Comparison of ENCODE assay signal across 8 mouse cellular contexts in the genomic region with DNA sequence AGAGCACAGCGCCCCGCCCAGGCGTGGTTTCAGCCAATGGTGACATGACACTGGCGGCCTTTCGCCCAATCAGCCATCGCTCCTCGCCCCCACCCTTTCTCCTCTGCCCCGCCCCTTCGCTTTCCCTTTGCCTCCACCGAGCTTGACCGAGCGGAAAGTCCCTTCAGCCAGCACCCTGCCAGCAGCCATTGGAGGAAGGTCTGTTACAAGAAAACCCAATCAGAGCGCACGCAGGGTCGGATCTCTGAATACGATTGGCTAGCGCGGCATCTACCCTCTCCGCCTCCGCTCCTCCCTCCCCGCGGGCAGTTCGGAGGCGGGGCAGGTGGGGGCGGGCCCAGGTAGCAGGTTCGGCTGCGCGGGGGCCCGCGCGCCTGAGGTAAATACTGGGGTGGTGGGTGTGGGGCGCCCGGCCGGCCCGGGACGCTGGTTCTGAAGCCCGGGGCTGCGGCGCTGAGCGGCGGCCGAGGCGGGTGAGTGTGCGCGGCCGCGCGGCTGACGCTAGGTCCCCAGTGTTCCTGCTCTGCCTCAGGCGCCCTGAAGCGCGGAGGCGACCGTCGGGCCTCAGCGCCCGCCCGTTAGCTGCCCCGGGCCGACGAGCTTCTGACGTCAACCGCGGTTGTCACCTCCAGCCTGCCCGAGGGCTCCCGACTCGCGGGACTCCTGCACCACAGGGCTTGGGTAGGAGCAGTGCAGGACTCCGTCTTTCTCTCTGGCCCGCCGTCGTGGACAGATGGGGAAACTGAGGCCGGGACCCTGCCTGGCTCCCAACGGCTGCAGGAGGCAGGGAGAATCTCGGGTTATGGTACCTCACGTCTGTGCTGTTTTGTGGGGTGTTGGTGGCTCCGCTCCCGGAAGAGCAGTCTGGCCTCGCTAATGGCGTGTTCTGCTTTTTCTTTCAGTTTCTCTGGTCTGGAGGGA. TPM values are rescaled to one million over a fixed set of nuclear protein-coding genes. Genes with fewer than 3 reads are reported as not detected.
DNase-seq lines count a peak whose midpoint lies in the region; ATAC-seq and TF ChIP-seq lines count a peak whose summit lies in the region.

A gene (plus strand): TSS at position 308 of the 921 bp plus-strand sequence.

- no peak; the same call in 1 of the 2 replicates for TF ChIP-seq CTCF in lung, postnatal 0 days (IDR thresholded peaks at IDR 0.05)

- peak within 1 kb of the TSS; percentile 78 for H3K9ac ChIP-seq in lung, postnatal 0 days (replicated peaks; ENCODE audit: low read depth)

- H3K27ac ChIP-seq in hindbrain, embryonic 10.5 days: peak within 1 kb of the TSS; percentile 91
- peak within 1 kb of the TSS; percentile 79 for H3K27ac ChIP-seq in lung, postnatal 0 days (ENCODE audit: low read length)

- H3K4me1 ChIP-seq in hindbrain, embryonic 10.5 days (replicated peaks): peaks cover 21% of the 10 kb centered on the region
- peaks cover 5% of the 10 kb centered on the region; the same call in 1 of the 2 replicates for H3K4me1 ChIP-seq in lung, postnatal 0 days (ENCODE audit: insufficient read depth, low read depth, low read length)

- WGBS in hindbrain, embryonic 10.5 days: under 1% methylated on average over 80 of the region's 80 CpGs
- WGBS in lung, postnatal 0 days: 2% methylated on average over 52 of the region's 80 CpGs

- peak; percentile 99 for DNase-seq in MN1 (ENCODE audit: low spot score)
- DNase-seq in cerebellum, adult 9-10 months: peak; percentile 100
- DNase-seq in hindbrain, embryonic 10.5 days (ENCODE audit: low spot score): peak; percentile 99
- DNase-seq in layer of hippocampus, adult 9-11 months: peak; percentile 99
- peak; percentile 100 for DNase-seq in lung, postnatal 0 days (ENCODE audit: low spot score)
- DNase-seq in ovary, postnatal 14 days (ENCODE audit: low spot score): peak; percentile 94
- DNase-seq in thymus, postnatal 14 days: peak; percentile 99

- peak within 1 kb of the TSS; percentile 79 for H3K4me3 ChIP-seq in hindbrain, embryonic 10.5 days
- peak within 1 kb of the TSS; percentile 81 for H3K4me3 ChIP-seq in lung, postnatal 0 days (ENCODE audit: low read depth, low read length)

- peak within 1 kb of the TSS; percentile 64 for H3K4me2 ChIP-seq in lung, postnatal 0 days (replicated peaks; ENCODE audit: low read depth, low read length)

- H3K27me3 ChIP-seq in hindbrain, embryonic 10.5 days (ENCODE audit: insufficient read depth, poor library complexity, severe bottlenecking): peaks cover 16% of the 10 kb centered on the region
- no peaks in the 10 kb centered on the region for H3K27me3 ChIP-seq in lung, postnatal 0 days (replicated peaks; ENCODE audit: insufficient read depth, low read length)

- TF ChIP-seq EP300 in lung, postnatal 0 days (IDR thresholded peaks at IDR 0.05): no peak

- no peaks in the 10 kb centered on the region for H3K9me3 ChIP-seq in hindbrain, embryonic 10.5 days
- no peaks in the 10 kb centered on the region for H3K9me3 ChIP-seq in lung, postnatal 0 days (ENCODE audit: low read length)

- peak; percentile 97 for ATAC-seq in frontal cortex, adult (ENCODE audit: low TSS enrichment)
- peak; percentile 99 for ATAC-seq in lung, postnatal 0 days

- no peaks in the 10 kb centered on the region for H3K36me3 ChIP-seq in hindbrain, embryonic 10.5 days
- no peaks in the 10 kb centered on the region for H3K36me3 ChIP-seq in lung, postnatal 0 days (ENCODE audit: insufficient read depth, low read length)

RNA-seq across cellular contexts. Expression of the gene that starts here (rescaled TPM):
- 9.8 and 10.8 TPM in 2 replicates for polyA plus RNA-seq in hindbrain, embryonic 10.5 days (2016; fragmentation: Nextera tagmentation; extraction: Ambion mirVana)
- polyA plus RNA-seq in lung, postnatal 0 days (2015; fragmentation: Nextera tagmentation; extraction: Ambion mirVana): 9.5 and 11.4 TPM in 2 replicates

Comparison
In these comparisons a context has a peak if more than half of its experiments do, and no peak if none do; other contexts are left out.
1. Peak in every context shown above with its lines: DNase-seq, ATAC-seq, H3K4me3 ChIP-seq and H3K27ac ChIP-seq.